Mouse (Mus musculus): ENCODE results near the gene Osbpl8.
"Not testable (repeated sequence)": the region's sequence is repeated elsewhere in the genome, so short reads cannot be mapped to it uniquely, and the experiment has no call there.

DNA sequence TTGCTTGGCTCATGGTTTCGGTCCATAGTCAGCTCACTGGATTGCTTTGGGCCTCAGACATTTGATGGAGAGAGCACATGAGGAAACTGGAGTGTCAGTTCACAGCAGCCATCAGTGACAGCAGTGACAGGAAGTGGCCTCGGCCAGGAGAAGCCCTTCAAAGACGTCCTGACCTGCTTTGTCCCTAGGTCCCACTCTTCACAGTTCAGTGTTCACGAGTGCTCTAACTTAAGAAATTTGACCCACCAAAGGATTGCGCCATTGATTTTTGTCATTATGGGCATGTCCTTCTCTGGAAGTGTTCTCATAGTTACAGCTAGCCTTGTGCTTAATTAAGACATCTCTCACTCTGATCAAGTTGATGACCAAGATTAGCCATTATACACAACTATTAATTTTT, 34.2 kb downstream of the Osbpl8 start:
- TF ChIP-seq CTCF (IDR thresholded peaks at IDR 0.05; ENCODE audit: low read depth, low read length); POLR2A (IDR thresholded peaks at IDR 0.05; ENCODE audit: extremely low read depth, insufficient read depth, low read length): not testable (repeated sequence)

Measured in liver, adult 2 months (tissue).